Mouse (Mus musculus): ENCODE data around the gene Angptl8. TPM values are rescaled to one million over a fixed set of nuclear protein-coding genes. Genes with fewer than 3 reads are reported as not detected.

Angptl8 gene
- polyA plus RNA-seq, 1 experiment from 2014 or later: 8.2 TPM

- H3K27ac ChIP-seq: peak overlapping the region; percentile 94
- 55% methylated on average over 3 of the region's 3 CpGs for WGBS
These were observed 38.4 kb upstream of the Angptl8 start for GRCm38 (mm10) chr9:21796919-21797318.

GRCm38 (mm10) chr9:21797921-21798344, 37.4 kb upstream of the Angptl8 start:
- H3K27me3 ChIP-seq (replicated peaks): no peaks in the 10 kb centered on the region
- peak overlapping the region; percentile 78 for H3K4me2 ChIP-seq (replicated peaks)
- H3K4me3 ChIP-seq (replicated peaks): peak overlapping the region; percentile 70
- ATAC-seq: peak; percentile 79
- peaks cover 26% of the 10 kb centered on the region for H3K36me3 ChIP-seq
- WGBS: 1% methylated on average over 26 of the region's 26 CpGs
- H3K4me1 ChIP-seq (replicated peaks): peaks cover 30% of the 10 kb centered on the region
- H3K9ac ChIP-seq: peak overlapping the region; percentile 80
- peak overlapping the region; percentile 94 for H3K27ac ChIP-seq
- no peaks in the 10 kb centered on the region for H3K9me3 ChIP-seq

More at GRCm38 (mm10) chr9:21796919-21797318, 38.4 kb upstream of the Angptl8 start:
- Histone ChIP-seq H3K27me3 (replicated peaks) (no peaks in the 10 kb centered on the region), H3K4me2 (replicated peaks) (peak overlapping the region; percentile 78), H3K36me3 (peaks cover 26% of the 10 kb centered on the region), H3K9ac (peak overlapping the region; percentile 80; the same call in 1 of the 2 replicates), H3K4me1 (replicated peaks) (peaks cover 40% of the 10 kb centered on the region), H3K4me3 (replicated peaks) (peak overlapping the region; percentile 70), H3K9me3 (no peaks in the 10 kb centered on the region)
- ATAC-seq: no peak

GRCm38 (mm10) chr9:21798345-21799009, 36.8 kb upstream of the Angptl8 start, which contains the start of gene Kank2:
TSS of gene Kank2 (minus strand) at chr9:21798744.
- Histone ChIP-seq H3K36me3 (peaks cover 25% of the 10 kb centered on the region), H3K4me2 (replicated peaks) (peak within 1 kb of the TSS; percentile 78), H3K27me3 (replicated peaks) (no peaks in the 10 kb centered on the region), H3K9ac (peak within 1 kb of the TSS; percentile 80), H3K4me1 (replicated peaks) (peaks cover 28% of the 10 kb centered on the region), H3K9me3 (no peaks in the 10 kb centered on the region), H3K4me3 (replicated peaks) (peak within 1 kb of the TSS; percentile 70), H3K27ac (peak within 1 kb of the TSS; percentile 94)
- WGBS: under 1% methylated on average over 52 of the region's 52 CpGs
- ATAC-seq: peak; percentile 90

GRCm38 (mm10) chr9:21799010-21799350, 36.3 kb upstream of the Angptl8 start:
- Histone ChIP-seq H3K4me3 (replicated peaks) (peak overlapping the region; percentile 70), H3K27ac (peak overlapping the region; percentile 94; the same call in 1 of the 2 replicates), H3K9ac (peak overlapping the region; percentile 80; the same call in 1 of the 2 replicates), H3K4me2 (replicated peaks) (peak overlapping the region; percentile 78), H3K36me3 (peaks cover 20% of the 10 kb centered on the region), H3K27me3 (replicated peaks) (no peaks in the 10 kb centered on the region), H3K9me3 (no peaks in the 10 kb centered on the region), H3K4me1 (replicated peaks) (peaks cover 29% of the 10 kb centered on the region)
- peak; percentile 10; the same call in 1 of the 2 replicates for ATAC-seq
- 43% methylated on average over 3 of the region's 3 CpGs for WGBS

GRCm38 (mm10) chr9:21801121-21801520, 34.2 kb upstream of the Angptl8 start:
- Histone ChIP-seq H3K36me3 (peaks cover 7% of the 10 kb centered on the region; the same call in 1 of the 2 replicates), H3K9ac (no peak overlapping the region), H3K27me3 (replicated peaks) (no peaks in the 10 kb centered on the region), H3K9me3 (no peaks in the 10 kb centered on the region), H3K27ac (no peak overlapping the region), H3K4me3 (replicated peaks) (no peak overlapping the region), H3K4me1 (replicated peaks) (peaks cover 30% of the 10 kb centered on the region), H3K4me2 (replicated peaks) (no peak overlapping the region)
- ATAC-seq: no peak
- 81% methylated on average over 7 of the region's 7 CpGs for WGBS

- H3K9ac ChIP-seq: no peak overlapping the region
- H3K36me3 ChIP-seq: peaks cover 7% of the 10 kb centered on the region; the same call in 1 of the 2 replicates
- no peaks in the 10 kb centered on the region for H3K9me3 ChIP-seq
- peaks cover 25% of the 10 kb centered on the region for H3K4me1 ChIP-seq (replicated peaks)
- no peak overlapping the region for H3K27ac ChIP-seq
- WGBS: 89% methylated on average over 7 of the region's 7 CpGs
- no peak overlapping the region for H3K4me3 ChIP-seq (replicated peaks)
- no peak for ATAC-seq
- no peaks in the 10 kb centered on the region for H3K27me3 ChIP-seq (replicated peaks)
- no peak overlapping the region for H3K4me2 ChIP-seq (replicated peaks)
These were observed 33.7 kb upstream of the Angptl8 start for GRCm38 (mm10) chr9:21801591-21801990.

- no peaks in the 10 kb centered on the region for H3K27me3 ChIP-seq (replicated peaks)
- H3K4me3 ChIP-seq (replicated peaks): no peak overlapping the region
- ATAC-seq: peak; percentile 93
- H3K4me2 ChIP-seq (replicated peaks): peak overlapping the region; percentile 17; the same call in 1 of the 2 replicates
- peak overlapping the region; percentile 2; the same call in 1 of the 2 replicates for H3K9ac ChIP-seq
- WGBS: 33% methylated on average over 13 of the region's 13 CpGs
- H3K27ac ChIP-seq: peak overlapping the region; percentile 44
- no peaks in the 10 kb centered on the region for H3K9me3 ChIP-seq
- peaks cover 7% of the 10 kb centered on the region; the same call in 1 of the 2 replicates for H3K36me3 ChIP-seq
- peaks cover 8% of the 10 kb centered on the region for H3K4me1 ChIP-seq (replicated peaks)
These were observed 31.2 kb upstream of the Angptl8 start for GRCm38 (mm10) chr9:21803986-21804644.

- Histone ChIP-seq H3K36me3 (peaks cover 3% of the 10 kb centered on the region; the same call in 1 of the 2 replicates), H3K4me1 (replicated peaks) (peaks cover 7% of the 10 kb centered on the region), H3K9me3 (no peaks in the 10 kb centered on the region), H3K27me3 (replicated peaks) (no peaks in the 10 kb centered on the region), H3K4me3 (replicated peaks) (no peak overlapping the region), H3K4me2 (replicated peaks) (no peak overlapping the region), H3K27ac (no peak overlapping the region), H3K9ac (no peak overlapping the region)
- ATAC-seq: no peak
- WGBS: 63% methylated on average over 3 of the region's 3 CpGs
These were observed 28.9 kb upstream of the Angptl8 start for GRCm38 (mm10) chr9:21806363-21806762.

GRCm38 (mm10) chr9:21806976-21807375, 28.3 kb upstream of the Angptl8 start:
- no peak for ATAC-seq
- no peak overlapping the region for H3K4me3 ChIP-seq (replicated peaks)
- H3K9ac ChIP-seq: no peak overlapping the region
- H3K27ac ChIP-seq: no peak overlapping the region
- no peaks in the 10 kb centered on the region for H3K9me3 ChIP-seq
- no peaks in the 10 kb centered on the region for H3K36me3 ChIP-seq
- no peaks in the 10 kb centered on the region for H3K27me3 ChIP-seq (replicated peaks)
- peaks cover 7% of the 10 kb centered on the region for H3K4me1 ChIP-seq (replicated peaks)
- no peak overlapping the region for H3K4me2 ChIP-seq (replicated peaks)
- 77% methylated on average over 11 of the region's 11 CpGs for WGBS

- Histone ChIP-seq H3K4me3 (replicated peaks) (no peak overlapping the region), H3K27me3 (replicated peaks) (no peaks in the 10 kb centered on the region), H3K9me3 (no peaks in the 10 kb centered on the region), H3K4me1 (replicated peaks) (peaks cover 7% of the 10 kb centered on the region), H3K4me2 (replicated peaks) (no peak overlapping the region), H3K9ac (no peak overlapping the region), H3K36me3 (no peaks in the 10 kb centered on the region; the same call in 1 of the 2 replicates), H3K27ac (no peak overlapping the region)
- ATAC-seq: no peak
- 70% methylated on average over 3 of the region's 3 CpGs for WGBS
These were observed 26.7 kb upstream of the Angptl8 start for GRCm38 (mm10) chr9:21808561-21808960.

GRCm38 (mm10) chr9:21811170-21811569, 24.1 kb upstream of the Angptl8 start:
- Histone ChIP-seq H3K9ac (no peak overlapping the region), H3K4me1 (replicated peaks) (no peaks in the 10 kb centered on the region), H3K9me3 (no peaks in the 10 kb centered on the region), H3K27me3 (replicated peaks) (no peaks in the 10 kb centered on the region), H3K4me2 (replicated peaks) (no peak overlapping the region), H3K27ac (no peak overlapping the region), H3K4me3 (replicated peaks) (no peak overlapping the region), H3K36me3 (no peaks in the 10 kb centered on the region; the same call in 1 of the 2 replicates)
- 87% methylated on average over 5 of the region's 5 CpGs for WGBS
- no peak for ATAC-seq

- Histone ChIP-seq H3K4me2 (replicated peaks) (no peak overlapping the region), H3K9me3 (no peaks in the 10 kb centered on the region), H3K4me1 (replicated peaks) (no peaks in the 10 kb centered on the region), H3K27ac (no peak overlapping the region), H3K27me3 (replicated peaks) (no peaks in the 10 kb centered on the region), H3K36me3 (peaks cover 6% of the 10 kb centered on the region; the same call in 1 of the 2 replicates), H3K9ac (no peak overlapping the region), H3K4me3 (replicated peaks) (no peak overlapping the region)
- WGBS: 76% methylated on average over 9 of the region's 9 CpGs
- ATAC-seq: no peak
These were observed 18.5 kb upstream of the Angptl8 start for GRCm38 (mm10) chr9:21816716-21817305.

Data from intestine, embryonic 15.5 days (tissue).